ENCODE assay signal across 16 mouse cellular contexts in genomic region chr15:60010199-60010598, GRCm38 (mm10). TPM values are rescaled to one million over a fixed set of nuclear protein-coding genes. Genes with fewer than 3 reads are reported as not detected.
"Had no signal": no experiment of that assay in that cellular context is flagged by ENCODE, and none has a peak within 500 bp of the region (broad histone marks: within the 10 kb centered on the region; RNA-seq: fewer than 3 reads in every experiment).

No protein-coding gene starts in this region.

- DNase-seq: kidney, adult 2 months; kidney, postnatal 10 days; kidney, postnatal 4 days; liver; lung, adult 2 months; right cerebral cortex, adult 18-20 months; right cerebral cortex, postnatal 14 days; right cerebral cortex, postnatal 4 days; thymus, postnatal 36 days had no signal

- ATAC-seq: intestine, postnatal 0 days; liver, embryonic 12.5 days; midbrain, embryonic 15.5 days had no signal

RNA-seq across cellular contexts. Expression of gene 4933412E24Rik, which starts 6.2 kb away (rescaled TPM):
- total RNA-seq: layer of hippocampus, adult 8-10 months; left cerebral cortex, adult 18-20 months; left cerebral cortex, postnatal 25 days; megakaryocyte, adult 5-6 weeks had no signal
